Mouse (Mus musculus) 3T3-L1 (cell line): ENCODE data around the gene Kirrel3.

ENCODE experiments used
- DNase-seq: peaks from one replicate; pipeline ENCODE4 v3.0.0-alpha.2; 2015; ENCODE audit warnings: low read depth, low spot score

Gene Kirrel3

DNA sequence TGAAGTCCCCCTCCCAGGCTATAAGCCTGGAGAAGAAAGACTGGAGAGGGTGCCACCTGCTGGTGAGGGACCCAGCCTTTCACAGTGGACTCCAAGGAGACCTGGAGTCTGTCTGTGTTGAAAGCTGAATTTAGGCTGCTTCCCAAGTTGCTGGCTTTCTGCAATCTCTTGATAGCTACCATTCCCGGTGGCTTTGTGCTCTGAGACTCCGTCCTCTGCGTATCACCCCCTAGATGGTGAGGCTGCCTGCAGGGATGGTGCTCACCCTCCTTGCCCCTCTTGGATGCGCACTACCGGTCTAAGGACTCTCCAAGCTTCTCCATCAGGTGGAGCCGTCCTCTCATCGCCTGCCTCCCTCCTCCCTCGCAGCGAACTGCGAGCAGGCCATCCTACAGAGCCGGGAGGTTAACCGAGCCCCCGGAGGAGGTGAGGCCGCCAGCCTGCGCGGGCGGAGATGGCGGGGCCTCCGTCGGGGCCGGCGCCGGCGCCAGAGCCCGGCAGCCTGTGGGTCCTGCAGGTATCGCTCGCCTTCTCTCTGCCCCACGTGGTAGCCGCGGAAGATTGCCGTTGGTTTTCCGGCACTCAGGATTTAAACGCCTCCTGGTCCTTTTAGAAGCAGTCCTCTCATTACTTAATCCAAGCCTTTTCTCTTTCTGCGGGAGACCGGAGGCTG is at the start of gene Kirrel3:
Kirrel3 (plus strand) TSS at position 136 of the 673 bp plus-strand sequence.
- peak; percentile 31 for DNase-seq

DNA sequence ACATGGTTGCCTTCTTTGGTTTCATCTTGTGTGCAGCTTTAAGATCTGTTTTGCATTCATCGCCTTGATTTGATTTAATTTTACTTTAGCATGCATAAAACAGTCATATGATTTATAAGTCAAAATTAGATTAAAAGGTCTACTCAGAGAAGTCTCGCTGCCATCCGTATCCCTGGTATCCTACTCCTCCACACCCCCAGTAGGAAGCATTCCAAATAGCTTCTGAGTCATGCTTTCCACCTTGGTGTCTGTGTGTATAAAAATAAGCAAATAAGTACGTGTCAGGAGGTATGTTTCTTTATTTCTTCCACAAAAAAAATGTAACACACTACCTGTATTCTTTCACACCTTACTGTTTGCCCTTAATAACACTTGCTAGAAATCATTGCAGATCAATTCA is 45.0 kb upstream of the Kirrel3 start:
- DNase-seq = peak; percentile 50

DNA sequence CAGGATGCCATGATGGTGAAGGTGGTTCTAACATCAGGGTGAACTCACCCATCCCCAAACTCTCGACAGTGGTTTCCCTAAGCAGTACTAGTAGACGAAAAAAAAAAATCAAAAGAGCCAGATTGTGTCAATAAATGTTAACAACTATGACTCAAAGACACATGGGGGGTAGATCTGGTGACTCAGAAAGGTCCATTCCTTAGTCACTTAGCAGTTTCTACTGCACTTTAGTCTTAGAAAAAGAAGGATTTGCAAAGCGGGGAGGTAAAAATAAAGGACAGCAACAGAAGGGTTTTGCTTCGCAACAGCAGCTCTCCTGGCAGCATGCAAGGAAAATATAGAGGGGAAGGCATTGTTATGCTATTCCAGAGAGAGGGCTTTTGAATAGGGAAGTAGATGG is 41.7 kb upstream of the Kirrel3 start:
- DNase-seq = peak; percentile 46

DNA sequence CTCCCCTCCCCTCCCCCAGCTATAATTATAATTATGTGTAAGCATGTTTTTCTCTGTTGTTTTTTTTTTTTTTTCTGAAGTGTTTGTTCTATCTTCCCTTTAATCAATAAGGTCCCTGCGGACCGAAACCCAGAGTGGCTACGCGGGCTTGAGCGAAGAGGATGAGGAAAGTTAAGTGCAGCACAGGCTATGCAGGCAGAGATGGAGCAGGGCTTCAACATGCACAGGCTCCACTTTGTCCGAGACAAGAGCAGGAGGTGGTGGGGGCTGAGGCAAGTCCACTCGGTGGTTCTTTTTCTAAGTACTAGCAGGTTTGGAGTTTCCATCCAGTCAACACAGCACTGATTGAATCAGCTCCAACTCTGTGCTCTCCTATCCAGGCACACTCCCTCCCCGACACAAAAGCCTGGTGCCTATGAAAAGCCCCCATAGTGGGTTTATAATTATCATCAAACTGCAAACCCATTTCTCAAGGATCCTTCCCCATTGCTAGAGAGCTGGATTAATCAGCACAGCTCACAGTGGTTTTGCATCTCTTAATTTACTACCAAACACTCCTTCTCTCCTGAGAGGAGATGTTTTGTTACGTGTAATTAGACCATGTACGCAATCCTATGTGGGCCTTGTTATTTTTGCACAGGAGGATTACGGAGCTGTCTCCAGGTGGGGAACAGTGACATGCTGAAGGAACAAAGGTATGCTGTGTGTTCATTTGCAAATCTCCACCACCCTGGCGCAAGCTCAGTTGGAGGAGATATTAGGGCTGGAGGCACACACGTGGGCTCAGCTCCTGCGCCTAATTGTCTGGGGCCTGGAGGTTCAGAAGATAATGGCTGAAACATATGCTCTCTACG is 39.0 kb upstream of the Kirrel3 start:
- no peak for DNase-seq

DNA sequence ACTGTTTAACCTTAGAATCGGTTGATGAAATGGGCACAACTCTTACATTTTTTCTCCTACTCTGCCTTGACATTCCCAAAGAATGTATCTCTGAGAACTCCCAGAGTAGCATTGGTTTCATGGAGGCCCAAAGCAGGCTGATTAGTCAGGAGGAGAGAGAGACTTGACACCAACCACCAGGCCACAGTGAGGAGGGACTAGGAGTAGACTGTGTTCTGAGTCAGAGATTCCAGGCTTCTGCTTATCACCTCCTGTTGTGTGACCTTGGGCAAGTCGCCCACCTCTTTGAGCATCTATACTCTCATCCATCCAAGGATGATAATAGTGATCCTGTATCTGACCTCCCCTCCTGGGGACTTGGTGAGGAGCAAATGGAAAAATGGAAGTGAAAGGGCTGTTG is 38.0 kb upstream of the Kirrel3 start:
- DNase-seq = peak; percentile 58

DNA sequence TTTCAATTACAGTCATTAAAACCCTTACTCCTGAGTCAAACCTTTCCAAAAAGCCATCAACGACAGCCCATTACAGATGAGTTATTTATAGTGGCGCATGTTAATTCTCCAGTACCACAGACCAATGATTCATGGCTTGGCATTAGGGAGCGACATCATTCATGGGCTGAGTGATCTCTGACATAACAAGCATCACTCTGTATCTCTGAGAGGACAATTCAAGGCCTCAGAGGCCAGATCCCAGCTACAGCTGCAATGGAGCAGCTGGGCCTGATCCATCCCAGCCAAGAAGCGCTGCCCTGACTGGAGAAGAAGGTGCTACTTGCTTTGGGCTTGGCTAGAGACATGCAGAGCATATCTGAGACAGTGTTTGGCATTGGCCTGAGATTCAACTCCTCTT is 37.2 kb upstream of the Kirrel3 start:
- DNase-seq = peak; percentile 62

DNA sequence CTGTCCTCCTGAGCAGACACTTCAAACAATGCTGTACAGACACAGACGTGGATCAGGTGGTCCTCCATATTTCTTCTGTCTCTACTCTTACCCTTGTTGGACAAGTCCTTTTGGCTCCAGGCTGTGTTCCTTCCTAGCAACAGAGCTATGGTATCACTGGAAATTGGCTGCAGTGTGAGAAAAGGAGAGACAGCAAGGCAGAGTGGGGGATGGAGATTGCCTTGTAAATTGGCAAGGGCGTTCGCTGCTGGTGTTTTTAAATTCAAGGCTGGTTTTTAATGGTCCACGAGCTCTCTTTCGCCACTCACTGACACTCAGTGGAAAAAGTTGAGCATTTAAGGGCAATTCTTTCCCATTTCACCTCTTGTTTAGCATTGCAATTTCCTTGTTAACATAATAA is 27.5 kb upstream of the Kirrel3 start:
- no peak for DNase-seq

DNA sequence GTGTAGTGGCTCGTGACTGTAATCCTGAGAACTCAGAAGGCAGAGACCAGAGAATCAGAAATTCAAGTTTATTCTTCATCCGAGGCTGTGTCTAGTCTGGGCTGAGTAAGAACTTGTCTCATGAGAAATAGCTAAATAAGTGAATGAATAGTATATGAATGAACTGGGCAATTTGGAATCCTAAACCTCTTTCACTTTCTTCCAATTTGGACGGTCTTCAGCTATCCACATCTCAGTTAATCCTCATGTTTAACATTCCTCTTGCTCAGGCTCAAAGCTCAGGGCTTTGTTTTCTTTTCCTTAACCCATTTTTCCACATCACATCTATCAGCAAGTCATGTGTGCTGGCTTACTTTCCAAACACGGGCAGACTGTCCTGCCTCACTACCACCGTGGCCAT is 25.7 kb upstream of the Kirrel3 start:
- DNase-seq = no peak

DNA sequence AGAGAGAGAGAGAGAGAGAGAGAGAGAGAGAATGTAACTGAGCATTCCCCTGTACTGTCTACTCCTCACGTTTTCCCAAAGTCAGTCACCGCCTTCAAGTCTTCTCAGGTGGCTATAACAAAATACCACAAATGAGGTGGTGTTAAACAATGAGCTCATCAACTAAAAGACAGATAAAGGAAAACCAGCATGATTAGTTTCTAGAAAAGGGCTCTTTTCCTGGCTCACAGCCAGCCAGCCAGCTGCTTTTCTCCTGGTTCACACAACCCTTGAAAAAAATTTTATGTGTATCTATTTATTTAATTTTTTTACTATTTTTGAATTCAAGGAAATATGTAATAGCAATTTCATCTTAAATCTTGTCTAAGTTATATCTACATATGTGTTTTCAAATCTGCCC is 22.0 kb upstream of the Kirrel3 start:
- no peak for DNase-seq

DNA sequence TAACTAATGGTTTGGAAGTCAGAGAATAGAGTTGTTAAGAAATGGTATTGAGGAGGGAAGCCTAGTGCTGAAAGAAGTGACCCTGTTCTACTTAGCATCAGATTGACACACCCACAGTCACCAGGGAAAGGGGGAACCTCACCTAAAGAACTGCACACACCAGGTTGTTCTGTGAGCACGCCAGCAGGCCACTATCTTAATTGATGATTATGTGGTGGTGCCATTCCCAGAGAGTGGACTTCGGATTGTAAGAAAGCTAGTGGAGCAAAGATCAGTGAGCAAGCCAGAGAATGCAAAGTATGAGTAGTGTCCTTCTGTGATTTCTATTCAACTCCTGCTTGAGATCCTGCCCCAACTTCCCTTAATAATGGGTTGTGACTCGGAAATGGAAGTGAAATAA is 19.6 kb upstream of the Kirrel3 start:
- DNase-seq = no peak

DNA sequence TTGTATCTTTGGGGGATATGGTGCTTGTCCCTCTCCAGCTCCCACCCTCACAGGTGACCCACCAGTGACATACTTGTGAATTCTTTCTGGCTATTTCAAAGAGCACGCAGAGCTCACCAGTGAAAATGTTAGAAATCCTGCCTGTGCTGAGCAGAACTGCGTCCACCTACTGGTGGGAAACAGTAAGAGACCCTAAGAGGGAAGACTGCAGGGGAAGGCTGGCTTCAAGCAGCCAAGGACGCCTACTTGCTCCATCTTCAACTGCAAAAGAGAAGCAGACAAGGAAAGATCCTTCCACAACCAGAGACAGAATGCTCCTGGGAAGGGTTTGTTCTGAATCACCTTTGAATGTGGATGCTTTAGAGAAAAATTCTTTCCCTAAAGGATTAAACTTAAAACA is 16.5 kb upstream of the Kirrel3 start:
- peak; percentile 11 for DNase-seq

DNA sequence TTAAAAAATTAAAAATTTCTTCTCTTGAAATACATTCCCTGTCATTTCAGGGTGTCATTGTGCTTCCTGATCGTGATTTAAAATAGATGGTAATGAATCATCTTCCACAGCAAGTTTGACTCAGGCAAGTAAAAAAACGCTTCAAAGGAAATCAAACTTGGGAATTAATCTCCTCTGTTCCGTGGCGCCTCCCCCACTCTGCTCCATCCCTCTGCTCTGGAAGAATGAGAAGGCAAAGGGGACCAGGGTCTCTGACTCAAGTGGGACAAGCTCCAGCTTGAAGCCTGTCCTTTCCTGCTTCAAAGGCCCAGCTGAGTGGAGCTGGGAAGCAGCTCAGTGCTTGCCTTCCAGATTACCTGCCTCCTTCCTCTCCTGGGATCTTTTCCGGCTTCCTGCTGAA is 9.5 kb upstream of the Kirrel3 start:
- DNase-seq = no peak

DNA sequence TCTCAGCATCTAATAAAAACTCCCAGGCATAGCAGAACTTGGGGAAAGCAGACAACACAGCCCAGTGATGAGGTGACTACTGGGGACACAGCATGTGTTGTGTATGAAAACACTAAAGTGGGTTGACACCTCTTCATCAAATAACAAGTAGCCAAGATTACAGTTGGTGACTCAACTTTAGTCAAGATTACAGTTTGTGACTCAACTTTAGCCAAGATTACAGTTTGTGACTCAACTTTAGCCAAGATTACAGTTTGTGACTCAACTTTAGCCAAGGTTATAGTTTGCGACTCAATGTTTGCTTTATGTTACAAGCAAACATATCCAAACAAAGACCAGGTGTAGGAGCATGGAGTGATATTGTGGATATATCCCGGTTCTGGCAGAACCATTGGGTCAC is 7.2 kb upstream of the Kirrel3 start:
- DNase-seq = peak; percentile 13

DNA sequence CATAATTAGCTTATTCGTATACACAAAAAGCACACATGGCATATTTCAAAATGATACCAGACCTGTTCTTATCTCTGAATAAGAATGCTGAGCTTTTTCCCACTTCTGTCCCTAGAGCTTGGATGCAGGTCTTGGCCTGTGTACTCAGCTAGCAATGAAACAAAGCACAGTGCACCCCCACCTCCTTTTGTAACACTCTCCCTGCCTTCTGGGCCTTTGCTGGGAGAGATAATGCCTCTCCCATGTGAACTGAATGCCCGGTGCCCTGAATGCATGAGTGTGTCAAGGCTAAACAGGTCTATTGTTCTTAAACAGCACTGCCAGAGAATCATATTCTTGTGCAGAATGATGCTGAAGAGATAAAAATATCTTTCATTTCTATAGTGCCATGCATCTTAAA is 2.5 kb upstream of the Kirrel3 start:
- DNase-seq = no peak

DNA sequence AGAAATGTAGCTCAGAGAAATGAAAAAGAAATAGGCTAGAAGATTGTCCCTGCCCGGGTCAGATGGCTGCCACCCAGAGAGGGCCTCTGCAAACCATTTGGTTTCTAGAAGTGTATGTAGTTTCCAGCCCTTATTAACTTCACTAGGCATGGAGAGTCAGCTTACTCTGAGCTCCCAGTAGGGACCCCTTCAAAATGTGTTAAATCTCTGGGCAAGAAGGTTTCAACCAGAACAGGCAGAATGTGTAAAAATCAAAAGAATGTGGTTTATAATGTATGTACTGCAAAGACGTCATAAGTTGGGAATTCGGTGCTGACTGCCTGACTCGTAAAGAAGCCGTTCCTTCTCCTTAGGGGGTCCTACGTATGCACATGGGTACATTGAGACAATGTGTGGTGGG is 1.0 kb upstream of the Kirrel3 start:
- no peak for DNase-seq

DNA sequence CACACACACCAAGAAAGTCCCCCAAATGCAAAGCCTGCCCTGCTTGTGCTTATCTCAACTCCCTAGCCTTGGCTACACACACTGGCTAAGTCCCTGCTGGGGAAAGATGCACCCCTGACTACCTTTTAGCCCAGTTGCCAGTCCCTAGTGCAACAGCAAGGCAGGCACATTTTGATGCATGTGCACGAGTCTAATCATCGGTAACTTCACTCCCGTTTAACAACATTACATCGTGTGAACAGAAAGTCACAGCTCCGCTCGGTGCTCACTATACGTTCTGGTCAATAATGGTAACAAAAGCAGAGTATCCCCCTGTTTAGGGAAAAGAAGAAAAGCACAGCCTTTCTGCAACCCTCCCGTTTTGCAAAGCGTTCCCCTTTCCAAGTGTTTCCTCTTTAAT is 2.6 kb downstream of the Kirrel3 start:
- peak; percentile 18 for DNase-seq

DNA sequence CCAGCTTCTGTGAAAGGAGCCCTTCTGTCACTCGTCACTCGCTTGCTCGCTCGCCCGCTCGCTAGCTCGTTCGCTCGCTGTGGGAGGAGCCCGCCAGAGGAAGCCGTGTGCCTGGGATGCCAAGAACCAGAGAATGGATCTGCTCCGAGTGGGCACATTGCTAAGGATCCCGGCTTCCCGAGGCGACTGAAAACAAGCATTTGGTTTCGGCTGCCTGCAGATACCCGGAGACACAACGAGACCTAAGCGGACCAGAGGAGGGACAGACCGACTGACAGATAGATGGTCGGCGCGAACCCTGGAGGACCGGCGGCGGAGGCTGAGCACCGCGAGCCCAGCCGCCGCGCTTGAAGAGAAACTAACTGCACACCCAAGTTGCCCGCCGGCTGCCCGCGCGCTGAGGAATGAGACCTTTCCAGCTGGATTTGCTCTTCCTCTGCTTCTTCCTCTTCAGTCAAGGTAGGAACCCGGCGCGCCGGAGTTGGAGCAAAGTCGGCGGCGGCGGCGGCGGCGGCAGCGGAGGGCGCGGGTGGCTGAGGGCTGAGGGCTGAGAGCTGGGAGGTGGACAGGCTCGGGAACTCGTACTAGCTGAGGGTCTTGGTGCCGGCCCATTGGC is 3.1 kb downstream of the Kirrel3 start:
- peak; percentile 37 for DNase-seq

DNA sequence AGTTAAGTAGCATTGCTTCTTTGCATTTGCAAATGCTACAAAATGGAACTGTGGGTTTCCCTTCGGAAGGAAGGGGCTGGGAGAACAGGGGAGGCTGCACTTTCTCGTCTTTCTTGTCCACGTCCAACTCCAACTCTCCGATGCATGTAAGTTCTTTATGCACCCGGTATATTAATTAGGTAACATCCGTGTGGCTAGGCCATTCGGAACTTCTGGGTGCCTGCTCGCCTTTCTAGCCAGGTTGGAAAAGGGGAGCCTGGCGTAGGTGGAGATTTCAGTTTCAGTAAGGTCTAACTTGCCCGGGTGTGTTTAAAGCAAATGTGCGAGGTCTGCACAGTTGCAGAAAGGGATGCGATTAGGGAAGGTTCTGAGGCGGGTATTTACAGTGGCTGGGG is 3.6 kb downstream of the Kirrel3 start:
- DNase-seq = no peak

DNA sequence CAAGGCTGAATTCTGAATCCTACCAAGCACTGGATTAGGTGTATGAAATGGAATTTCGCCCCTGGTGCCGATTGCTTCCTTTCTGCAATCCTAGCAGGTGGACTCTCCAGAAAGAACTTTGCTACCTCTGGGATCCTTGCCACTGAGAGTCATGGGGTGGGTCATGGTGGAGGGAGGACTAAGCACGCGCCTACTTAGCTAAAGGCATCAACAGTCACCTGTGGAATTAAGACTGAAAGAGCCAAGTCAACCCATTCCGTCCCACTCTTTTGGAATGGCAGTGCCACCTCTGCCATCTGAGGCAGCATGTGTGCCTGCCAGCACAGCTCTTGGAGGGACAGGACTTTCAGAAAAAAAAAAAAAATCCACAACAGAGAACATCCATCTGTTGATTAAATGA is 4.1 kb downstream of the Kirrel3 start:
- DNase-seq = no peak

DNA sequence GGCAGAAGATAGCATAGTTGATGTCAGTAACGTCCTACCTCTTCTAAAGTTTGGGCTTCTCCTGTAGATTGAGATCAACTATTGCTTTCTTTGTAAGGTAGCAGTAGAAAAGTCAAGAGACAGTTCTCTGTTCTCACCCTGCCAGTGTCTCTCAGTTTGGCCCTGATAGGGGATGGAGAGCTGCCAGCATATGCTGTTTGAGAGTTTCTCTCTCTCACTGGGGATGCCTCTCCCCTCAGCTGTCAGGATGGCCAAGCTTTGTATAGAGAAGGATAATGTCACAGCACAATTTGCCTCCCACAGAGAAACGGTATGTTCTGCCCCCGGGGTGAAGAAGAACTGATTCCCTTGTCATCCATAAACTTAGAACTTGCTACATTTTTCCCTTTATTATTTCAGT is 6.4 kb downstream of the Kirrel3 start:
- DNase-seq = no peak

DNA sequence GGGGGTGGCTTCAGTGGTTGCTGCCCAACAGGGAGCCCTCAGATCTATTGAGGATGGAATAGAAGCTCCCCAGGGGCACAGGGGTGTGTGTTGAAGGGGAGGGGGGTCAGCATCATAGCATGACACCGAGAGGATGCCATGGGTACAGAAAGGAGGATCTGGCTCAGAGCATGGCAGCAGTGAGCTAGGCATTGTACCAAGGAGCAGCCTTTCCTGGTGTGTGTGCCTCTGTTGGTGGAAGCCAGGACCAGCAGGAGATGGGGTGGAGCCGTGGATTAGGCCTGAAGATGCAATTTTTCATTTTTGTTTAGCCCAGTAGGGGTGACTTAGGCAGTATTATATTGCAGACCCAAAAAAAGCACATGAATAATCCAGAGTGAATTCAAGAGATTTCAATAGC is 7.9 kb downstream of the Kirrel3 start:
- DNase-seq = peak; percentile 8

DNA sequence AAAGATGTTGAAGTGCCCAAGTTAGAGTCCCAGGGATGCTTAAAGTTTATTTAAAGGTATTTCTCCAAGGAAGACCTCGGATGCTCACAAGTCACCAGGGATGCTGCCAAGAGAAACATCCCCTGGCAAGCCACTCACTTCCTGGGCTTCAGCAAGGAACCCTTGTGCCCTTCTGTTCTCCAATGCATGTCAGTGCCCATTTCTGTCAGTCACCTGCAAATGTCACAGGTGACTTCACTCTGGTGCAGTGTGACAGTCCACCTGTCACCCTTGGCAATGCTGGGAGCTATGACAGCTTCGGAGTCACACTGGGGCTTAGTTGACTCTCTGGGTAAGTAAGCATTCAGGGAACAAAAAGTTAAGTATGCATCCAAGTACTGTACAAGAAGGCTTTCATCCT is 12.4 kb downstream of the Kirrel3 start:
- no peak for DNase-seq

DNA sequence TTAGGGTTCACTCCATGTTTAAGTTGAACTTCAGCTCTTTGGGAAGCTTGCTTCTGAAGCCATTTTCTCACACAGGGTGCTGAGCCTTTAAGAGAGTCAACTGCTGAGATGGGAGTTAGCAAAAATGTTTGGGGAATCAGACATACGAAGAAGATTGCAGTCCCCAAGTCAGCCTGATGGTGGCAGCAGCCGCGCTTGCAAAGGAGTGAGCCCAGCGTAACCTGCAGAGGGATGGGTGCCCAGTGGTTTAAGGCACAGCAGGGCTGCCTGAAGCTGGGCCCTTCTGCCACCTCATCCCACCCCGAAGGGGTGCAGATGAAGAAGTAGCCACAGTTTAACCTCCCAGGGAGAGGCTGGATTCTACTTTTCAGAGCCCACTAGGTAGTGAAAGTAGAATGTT is 13.0 kb downstream of the Kirrel3 start:
- peak; percentile 81 for DNase-seq
